Comparison of ENCODE assay signal across 12 mouse cellular contexts in the genomic region with DNA sequence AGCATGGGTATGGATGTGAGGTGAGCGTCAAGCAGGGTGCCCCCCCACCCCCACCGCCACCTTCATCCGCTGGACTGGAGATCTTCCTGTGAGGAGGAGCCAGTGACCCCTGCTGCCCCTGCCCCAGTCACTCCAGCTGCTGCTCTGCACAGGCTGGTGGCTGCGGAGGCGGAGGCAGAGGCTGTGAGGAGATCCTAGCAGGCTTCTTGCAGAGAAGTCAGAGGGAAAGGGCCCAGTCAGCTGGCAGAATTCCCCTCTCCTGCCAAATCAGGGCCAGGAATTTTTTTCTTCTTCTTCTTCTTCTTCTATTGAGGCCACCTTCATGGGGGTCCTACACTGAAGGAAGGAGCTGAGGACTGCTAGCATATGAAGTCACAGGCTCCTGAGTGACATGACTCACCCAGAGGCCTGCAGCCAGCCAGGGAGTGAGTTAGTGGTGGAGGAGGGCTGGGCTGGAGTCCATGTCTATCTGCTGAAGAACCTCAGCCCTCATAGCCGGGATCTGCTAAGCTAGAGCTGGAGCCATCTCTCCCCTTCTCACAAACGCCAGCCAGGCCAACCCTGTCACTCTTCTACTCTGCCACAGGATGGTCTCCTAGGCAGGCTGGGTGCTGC. TPM values are rescaled to one million over a fixed set of nuclear protein-coding genes. Genes with fewer than 3 reads are reported as not detected.
DNase-seq lines count a peak whose midpoint lies in the region; ATAC-seq lines count a peak whose summit lies in the region.
"Had no signal": no experiment of that assay in that cellular context is flagged by ENCODE, and none has a peak within 500 bp of the region (broad histone marks: within the 10 kb centered on the region; RNA-seq: fewer than 3 reads in every experiment).

No protein-coding gene starts in this region.

- H3K27ac ChIP-seq in neural tube, embryonic 13.5 days (replicated peaks) = no peak overlapping the region
- H3K27ac ChIP-seq in neural tube, embryonic 15.5 days (replicated peaks) = no peak overlapping the region
- H3K27ac ChIP-seq: liver, embryonic 15.5 days; stomach, embryonic 15.5 days had no signal

- no peaks in the 10 kb centered on the region for H3K36me3 ChIP-seq in neural tube, embryonic 13.5 days
- H3K36me3 ChIP-seq in neural tube, embryonic 15.5 days = no peaks in the 10 kb centered on the region
- H3K36me3 ChIP-seq: liver, embryonic 15.5 days; stomach, embryonic 15.5 days had no signal

- DNase-seq in frontal cortex, postnatal 14 days (ENCODE audit: low spot score in 2 of 2) = no peak
- DNase-seq in heart, adult 8-10 months (ENCODE audit: low spot score) = peak; percentile 38
- peak; percentile 42 for DNase-seq in telencephalon, adult 2 months (ENCODE audit: low read depth, low spot score)
- no peak for DNase-seq in thymus, postnatal 25 days
- DNase-seq in spleen, postnatal 10 days (ENCODE audit: low spot score in 2 of 2) = no peak
- DNase-seq: kidney, adult 11 months had no signal

- 0 out of 2 replicates have a peak overlapping the region, but pooled peaks have one; percentile 22 for H3K9ac ChIP-seq in neural tube, embryonic 13.5 days
- H3K9ac ChIP-seq in neural tube, embryonic 15.5 days (replicated peaks) = no peak overlapping the region
- H3K9ac ChIP-seq: liver, embryonic 15.5 days; stomach, embryonic 15.5 days had no signal

- 45% methylated on average over 7 of the region's 7 CpGs for WGBS in neural tube, embryonic 13.5 days
- WGBS in neural tube, embryonic 15.5 days = 56% methylated on average over 7 of the region's 7 CpGs

- no peaks in the 10 kb centered on the region for H3K9me3 ChIP-seq in neural tube, embryonic 13.5 days
- no peaks in the 10 kb centered on the region for H3K9me3 ChIP-seq in neural tube, embryonic 15.5 days (replicated peaks)
- H3K9me3 ChIP-seq: liver, embryonic 15.5 days; stomach, embryonic 15.5 days had no signal

- peaks cover 22% of the 10 kb centered on the region for H3K4me1 ChIP-seq in neural tube, embryonic 13.5 days (replicated peaks)
- peaks cover 24% of the 10 kb centered on the region for H3K4me1 ChIP-seq in neural tube, embryonic 15.5 days
- H3K4me1 ChIP-seq: liver, embryonic 15.5 days; stomach, embryonic 15.5 days had no signal

- H3K4me2 ChIP-seq in neural tube, embryonic 13.5 days = no peak overlapping the region
- no peak overlapping the region for H3K4me2 ChIP-seq in neural tube, embryonic 15.5 days
- H3K4me2 ChIP-seq: liver, embryonic 15.5 days; stomach, embryonic 15.5 days had no signal

- ATAC-seq in frontal cortex, adult (ENCODE audit: low TSS enrichment) = peak; percentile 72
- no peak for ATAC-seq in neural tube, embryonic 13.5 days (ENCODE audit: low read depth)
- ATAC-seq in neural tube, embryonic 15.5 days (ENCODE audit: low FRiP score) = no peak

- no peak overlapping the region for H3K4me3 ChIP-seq in neural tube, embryonic 13.5 days
- no peak overlapping the region for H3K4me3 ChIP-seq in neural tube, embryonic 15.5 days (replicated peaks)
- H3K4me3 ChIP-seq: liver, embryonic 15.5 days; stomach, embryonic 15.5 days had no signal

- peaks cover 25% of the 10 kb centered on the region for H3K27me3 ChIP-seq in neural tube, embryonic 13.5 days
- H3K27me3 ChIP-seq in neural tube, embryonic 15.5 days (replicated peaks) = peaks cover 21% of the 10 kb centered on the region
- H3K27me3 ChIP-seq: stomach, embryonic 15.5 days had no signal

RNA-seq across cellular contexts. Expression of gene Pef1, which starts 17.9 kb away (rescaled TPM):
- polyA plus RNA-seq in neural tube, embryonic 13.5 days (2015; fragmentation: Nextera tagmentation; extraction: Ambion mirVana) = 61.8 and 62.9 TPM in 2 replicates
- 65.6 and 69.7 TPM in 2 replicates for polyA plus RNA-seq in neural tube, embryonic 15.5 days (2015; fragmentation: Nextera tagmentation; extraction: Ambion mirVana)
- 10 to 100 TPM; 31.1 to 42.7 (median 38.2) TPM for total RNA-seq in heart, adult 8-10 months (2022)

RNA-seq across cellular contexts. Expression of gene Col16a1, which starts 36.8 kb away (rescaled TPM):
- polyA plus RNA-seq in neural tube, embryonic 13.5 days (2015; fragmentation: Nextera tagmentation; extraction: Ambion mirVana) = 11.9 and 14.7 TPM in 2 replicates
- 24.5 and 25.8 TPM in 2 replicates for polyA plus RNA-seq in neural tube, embryonic 15.5 days (2015; fragmentation: Nextera tagmentation; extraction: Ambion mirVana)
- total RNA-seq in heart, adult 8-10 months (2022) = 1 to 10 TPM; 3.6 to 8.0 (median 4.8) TPM
- total RNA-seq: CH12.LX had no signal

RNA-seq across cellular contexts. Expression of gene Hcrtr1, which starts 54.7 kb away (rescaled TPM):
- 0.39 and 0.71 TPM in 2 replicates for polyA plus RNA-seq in neural tube, embryonic 13.5 days (2015; fragmentation: Nextera tagmentation; extraction: Ambion mirVana)
- 3.7 and 3.9 TPM in 2 replicates for polyA plus RNA-seq in neural tube, embryonic 15.5 days (2015; fragmentation: Nextera tagmentation; extraction: Ambion mirVana)
- not detected for total RNA-seq in heart, adult 8-10 months (2022)
- total RNA-seq: CH12.LX had no signal
- polyA plus RNA-seq: liver, embryonic 15.5 days had no signal

Comparison
In these comparisons a context has a peak if more than half of its experiments do, and no peak if none do; other contexts are left out.
1. DNase-seq: peak in heart, adult 8-10 months (single experiment) and telencephalon, adult 2 months (single experiment); none in frontal cortex, postnatal 14 days (0 of 2), thymus, postnatal 25 days (single experiment) and spleen, postnatal 10 days (0 of 2).